Mouse (Mus musculus): Measurements from ENCODE around the gene Olfr393.

Gene Olfr393

DNA sequence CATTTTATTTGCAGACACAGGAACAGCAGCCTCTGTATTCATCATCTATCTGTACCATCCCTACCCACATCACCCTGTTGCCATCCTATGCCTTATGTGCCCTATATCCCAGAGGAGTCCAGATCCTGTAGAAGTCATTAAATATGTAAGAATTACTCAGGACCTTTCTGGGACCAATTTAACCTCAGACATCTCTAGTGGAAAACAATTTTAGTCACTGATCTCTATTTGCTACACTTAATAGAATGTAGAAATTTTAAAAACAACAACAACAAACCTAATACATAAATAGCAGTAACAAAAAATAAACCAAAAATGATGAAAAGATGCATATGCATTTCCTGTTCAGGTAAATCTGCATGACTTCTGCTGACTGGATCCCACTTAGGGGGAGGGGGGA, at the start of gene Olfr393:
Gene Olfr393 (minus strand): TSS at position 101 of the 400 bp plus-strand sequence.
- no peak for DNase-seq (ENCODE audit: low spot score)

DNA sequence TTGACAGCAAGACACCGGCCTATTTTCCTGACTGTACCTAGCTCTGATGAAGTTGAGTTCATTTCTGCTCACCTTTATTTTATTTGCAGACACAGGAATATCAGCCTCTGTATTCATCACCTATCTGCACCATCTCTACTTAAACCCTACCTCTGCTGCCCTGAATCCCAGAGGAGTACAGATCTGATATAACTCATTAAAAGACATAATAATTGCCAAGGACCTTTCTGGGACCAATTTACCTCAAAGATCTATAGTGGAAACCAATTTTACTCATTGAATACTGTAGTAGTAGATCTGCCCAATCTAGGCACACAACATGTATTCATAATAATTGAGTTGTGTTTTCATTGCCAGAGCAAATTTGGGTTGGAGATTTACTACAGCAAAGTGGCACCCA, 39.4 kb upstream of the Olfr393 start, which contains the start of gene Olfr394:
Gene Olfr394 (minus strand): TSS at position 101 of the 400 bp plus-strand sequence.
- no peak for DNase-seq (ENCODE audit: low spot score)

DNA sequence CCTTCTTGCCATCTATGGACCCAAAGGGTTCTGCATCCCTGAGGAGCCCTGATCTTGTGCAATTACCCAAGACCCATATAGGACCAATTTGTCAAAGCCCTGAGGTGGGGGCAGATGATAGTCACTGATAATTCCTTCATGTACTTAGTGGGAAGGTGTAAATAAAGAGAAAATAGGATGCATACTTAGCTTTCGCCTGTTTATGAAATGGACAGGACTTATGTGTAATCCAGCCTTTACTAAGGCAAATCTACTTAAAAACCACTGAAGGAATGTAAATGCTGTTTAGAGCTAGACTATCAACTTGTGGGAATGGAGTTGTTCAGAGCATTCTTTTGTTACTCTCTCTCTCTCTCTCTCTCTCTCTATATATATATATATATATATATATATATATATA, 34.3 kb downstream of the Olfr393 start, which contains the start of gene Olfr392:
Gene Olfr392 (minus strand): TSS at position 101 of the 400 bp plus-strand sequence.
- DNase-seq (ENCODE audit: low spot score), result no peak

DNA sequence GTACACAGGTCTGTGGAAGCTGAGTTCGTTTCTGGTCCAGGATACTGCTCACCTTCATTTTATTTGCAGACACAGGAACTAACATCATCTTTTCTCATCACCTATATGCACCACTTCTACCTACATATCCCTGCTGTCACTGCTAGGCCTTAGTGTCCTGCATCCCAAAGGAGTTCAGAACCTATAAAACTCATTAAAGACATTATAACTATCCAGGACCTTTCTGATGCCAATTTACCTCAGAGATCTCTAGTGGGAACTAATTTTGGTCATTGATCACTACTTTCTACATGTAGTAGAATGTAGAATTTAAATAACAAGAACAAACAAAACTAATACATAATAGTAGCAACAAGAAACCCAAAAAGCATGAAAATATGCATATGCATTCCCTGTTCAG, 48.3 kb downstream of the Olfr393 start, which contains the start of gene Olfr391-ps:
Gene Olfr391-ps (minus strand): TSS at position 101 of the 400 bp plus-strand sequence.
- no peak for DNase-seq (ENCODE audit: low spot score)

Data from layer of hippocampus, adult 9-10 months (tissue).